Mouse (Mus musculus) CD4-positive, CD25-positive, alpha-beta regulatory T cell, adult 4 months (primary cell): ENCODE results near the gene Dnajb8. TPM values are rescaled to one million over a fixed set of nuclear protein-coding genes. Genes with fewer than 3 reads are reported as not detected.

ENCODE experiments used
- ATAC-seq: one replicate; pipeline ENCODE4 v1.8.0; 2017
- polyA plus RNA-seq, 2 experiments: library from polyadenylated mRNA; unstranded; fragments of 100-300 nt; shearing (Covaris generic); gene quantifications; one replicate each; pipeline ENCODE4 v1.2.1; 2017

Gene Dnajb8
- polyA plus RNA-seq, 2 experiments from 2014 or later: not detected

DNA sequence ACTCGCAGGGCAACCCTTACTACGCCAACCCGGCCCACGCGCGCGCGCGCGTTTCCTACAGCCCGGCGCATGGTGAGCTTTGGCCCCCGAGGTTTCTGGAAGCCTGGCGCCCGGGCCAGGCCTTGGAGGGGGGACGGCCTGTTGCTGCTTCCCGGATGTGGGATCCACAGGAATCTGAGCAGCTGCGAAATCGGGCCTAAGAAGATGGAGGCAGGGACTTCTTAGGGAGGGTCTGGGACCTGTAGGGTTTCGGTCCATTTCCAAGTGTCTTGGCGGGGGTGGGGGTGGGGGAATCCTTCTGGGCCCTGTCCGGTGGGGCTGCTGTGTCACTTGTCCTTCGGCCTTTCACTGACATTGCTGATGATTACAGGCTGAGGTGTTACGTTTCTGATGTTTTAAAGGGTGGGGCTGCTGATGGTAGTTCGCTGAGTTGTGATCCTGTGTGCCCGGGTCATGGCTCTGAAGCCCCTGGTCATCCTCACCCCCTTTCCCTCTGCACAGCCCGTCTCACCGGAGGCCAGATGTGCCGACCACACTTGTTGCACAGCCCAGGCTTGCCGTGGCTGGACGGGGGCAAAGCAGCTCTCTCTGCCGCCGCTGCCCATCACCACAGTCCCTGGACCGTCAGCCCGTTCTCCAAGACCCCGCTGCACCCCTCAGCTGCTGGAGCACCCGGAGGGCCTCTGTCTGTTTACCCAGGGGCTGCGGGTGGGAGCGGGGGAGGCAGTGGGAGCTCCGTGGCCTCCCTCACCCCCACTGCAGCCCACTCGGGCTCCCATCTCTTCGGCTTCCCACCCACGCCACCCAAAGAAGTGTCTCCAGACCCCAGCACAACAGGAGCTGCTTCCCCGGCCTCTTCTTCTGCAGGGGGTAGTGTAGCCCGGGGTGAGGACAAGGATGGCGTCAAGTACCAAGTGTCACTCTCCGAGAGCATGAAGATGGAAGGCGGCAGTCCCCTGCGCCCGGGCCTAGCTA is 22.1 kb upstream of the Dnajb8 start:
- ATAC-seq: no peak

GRCm38 (mm10) chr6:88200693-88201609 is 21.1 kb upstream of the Dnajb8 start:
- no peak for ATAC-seq

GRCm38 (mm10) chr6:88201926-88202700 is 20.0 kb upstream of the Dnajb8 start:
- ATAC-seq: no peak

- ATAC-seq: no peak
Observed at GRCm38 (mm10) chr6:88202921-88203690, 19.0 kb upstream of the Dnajb8 start.

GRCm38 (mm10) chr6:88203791-88204405 is 18.2 kb upstream of the Dnajb8 start:
- ATAC-seq: no peak

DNA sequence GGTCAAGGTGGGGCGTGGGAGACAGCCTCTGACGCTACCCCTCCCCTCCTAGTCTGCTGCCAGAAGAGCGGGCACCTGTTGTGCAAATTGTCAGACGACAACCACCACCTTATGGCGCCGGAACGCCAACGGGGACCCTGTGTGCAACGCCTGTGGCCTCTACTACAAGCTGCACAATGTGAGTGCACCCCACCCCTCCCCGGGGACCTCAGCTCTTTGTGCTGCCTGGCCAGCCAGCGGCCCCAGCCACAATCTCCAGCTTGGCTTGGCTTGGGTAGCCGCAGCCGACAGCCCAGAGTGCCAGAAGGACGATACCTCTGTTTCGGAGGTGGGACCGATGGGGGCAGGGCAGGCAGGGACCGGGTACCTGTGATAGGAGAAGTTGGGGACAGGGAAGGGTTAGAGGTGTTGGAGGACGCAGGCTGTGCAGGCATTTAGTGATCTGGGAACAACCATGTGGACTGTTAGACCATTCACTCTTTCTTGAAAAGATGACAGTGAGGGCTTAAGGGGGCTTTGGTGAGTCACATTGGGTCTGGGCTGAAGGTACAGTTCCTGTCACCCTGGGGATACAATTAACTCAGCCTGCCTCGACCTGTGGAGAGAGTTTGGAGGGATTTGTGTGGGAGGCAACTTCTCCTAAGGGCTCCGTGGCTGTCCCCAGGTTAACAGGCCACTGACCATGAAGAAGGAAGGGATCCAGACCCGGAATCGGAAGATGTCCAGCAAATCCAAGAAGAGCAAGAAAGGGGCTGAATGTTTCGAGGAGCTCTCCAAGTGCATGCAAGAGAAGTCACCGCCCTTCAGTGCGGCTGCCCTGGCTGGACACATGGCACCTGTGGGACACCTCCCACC is 17.3 kb upstream of the Dnajb8 start:
- no peak for ATAC-seq

- ATAC-seq: no peak
Observed at GRCm38 (mm10) chr6:88205386-88205700, 16.7 kb upstream of the Dnajb8 start.

GRCm38 (mm10) chr6:88205937-88206336 is 16.1 kb upstream of the Dnajb8 start:
- ATAC-seq: no peak

- ATAC-seq: no peak
Observed at GRCm38 (mm10) chr6:88206566-88206965, 15.5 kb upstream of the Dnajb8 start.

- ATAC-seq: no peak
Observed at GRCm38 (mm10) chr6:88207403-88208033, 14.6 kb upstream of the Dnajb8 start.

GRCm38 (mm10) chr6:88208321-88208720 is 13.7 kb upstream of the Dnajb8 start:
- no peak for ATAC-seq

DNA sequence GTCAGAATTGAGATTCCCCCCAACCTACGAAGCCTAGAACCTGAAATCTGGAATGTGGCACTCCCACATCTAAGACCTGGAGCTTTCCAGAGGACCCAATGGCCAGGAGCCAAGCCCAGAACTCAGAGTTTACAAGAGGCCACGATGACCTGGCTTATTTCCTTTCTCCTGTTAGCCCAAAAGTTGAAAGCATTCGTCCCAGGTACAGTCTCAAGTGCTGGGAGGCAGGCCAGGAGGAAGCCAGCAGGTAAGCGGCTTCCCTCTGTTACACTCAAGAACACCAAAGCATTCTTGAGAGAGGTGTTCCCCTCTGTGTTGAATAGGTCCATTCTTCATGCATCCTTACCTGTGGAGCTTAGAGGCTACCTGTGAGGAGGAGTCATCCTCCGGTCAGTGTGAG is 12.6 kb upstream of the Dnajb8 start:
- ATAC-seq: no peak

DNA sequence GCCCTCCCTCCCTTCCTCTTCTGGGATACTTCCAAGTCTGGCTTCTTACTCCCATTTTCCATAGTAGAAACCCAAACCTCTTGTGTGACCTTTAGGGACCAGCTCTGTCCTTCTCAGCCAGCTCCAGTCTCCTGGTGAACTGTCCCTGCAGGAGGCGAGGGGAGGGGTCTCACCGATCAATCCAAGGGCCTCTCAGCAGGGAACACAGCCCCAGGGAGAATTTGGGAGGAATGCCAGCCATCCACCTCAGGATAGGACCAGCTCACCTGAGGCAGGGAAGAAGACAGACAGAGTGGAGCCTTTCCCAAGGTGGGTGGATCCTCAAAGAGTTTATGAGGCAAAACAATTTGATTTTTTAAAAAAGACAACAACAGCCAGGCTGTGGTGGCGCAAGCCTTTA is 11.9 kb upstream of the Dnajb8 start:
- no peak for ATAC-seq

DNA sequence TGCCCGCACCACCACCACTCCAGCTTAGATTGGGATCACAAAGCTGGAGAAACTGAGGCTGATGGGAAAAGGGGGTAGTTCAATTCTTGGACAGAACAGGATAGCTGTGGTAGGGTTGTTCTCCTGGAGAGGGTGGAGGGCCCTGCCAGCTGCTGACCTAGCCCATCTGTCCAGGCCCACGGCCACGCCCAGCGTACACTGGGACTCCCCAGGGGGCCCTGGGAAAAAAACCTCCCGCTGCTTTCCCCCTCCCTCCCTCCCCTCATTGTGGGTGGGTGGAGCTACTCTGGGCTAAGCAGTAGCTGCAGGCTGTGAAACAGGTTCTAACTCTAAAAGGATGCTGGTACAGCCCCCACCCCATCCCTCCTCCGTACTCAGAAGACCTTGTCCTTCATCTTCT is 6.3 kb upstream of the Dnajb8 start:
- no peak for ATAC-seq

- ATAC-seq: no peak
Observed at GRCm38 (mm10) chr6:88216199-88216598, 5.9 kb upstream of the Dnajb8 start.

GRCm38 (mm10) chr6:88219094-88219493 is 3.0 kb upstream of the Dnajb8 start:
- no peak for ATAC-seq

DNA sequence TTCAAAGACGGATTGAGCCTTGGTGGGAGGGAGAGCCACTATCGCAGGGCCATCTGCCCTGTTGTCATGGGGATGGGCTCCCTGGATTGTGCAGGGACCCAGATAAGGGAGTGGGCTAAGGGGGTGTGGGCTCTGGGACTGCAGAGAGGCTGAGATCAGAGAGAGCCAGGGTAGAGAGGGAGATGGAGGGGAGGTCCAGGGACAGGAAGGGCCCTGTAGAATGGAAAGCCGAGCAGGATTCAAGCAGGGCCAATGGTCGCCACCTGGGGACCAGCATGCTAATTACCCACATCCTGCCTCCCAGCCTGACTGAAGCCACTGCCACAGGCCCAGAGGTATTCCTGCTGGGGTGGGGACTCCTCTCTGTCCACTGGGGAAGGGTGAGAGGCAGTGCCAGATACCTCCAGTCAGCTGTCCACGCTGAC is 4.5 kb downstream of the Dnajb8 start:
- ATAC-seq: no peak

DNA sequence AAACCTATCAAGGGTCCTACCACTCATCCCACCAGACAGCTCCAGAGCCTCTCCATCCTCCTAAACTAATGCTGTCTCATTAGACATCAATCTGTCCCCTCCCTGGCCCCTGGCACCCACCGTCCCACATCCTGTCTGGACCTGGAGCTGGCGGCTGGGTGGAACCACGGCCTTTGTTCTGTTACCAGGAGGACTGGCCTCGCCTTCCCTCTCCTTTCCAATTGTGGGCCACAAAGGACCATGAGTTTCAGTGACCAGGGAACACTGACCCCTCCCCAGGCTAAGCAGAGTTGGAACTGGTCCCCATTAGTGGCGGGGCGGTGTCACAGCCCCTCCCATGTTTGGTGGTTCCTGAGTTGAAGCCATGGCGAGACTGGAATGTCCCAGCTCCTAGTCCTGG is 5.5 kb downstream of the Dnajb8 start:
- no peak for ATAC-seq

DNA sequence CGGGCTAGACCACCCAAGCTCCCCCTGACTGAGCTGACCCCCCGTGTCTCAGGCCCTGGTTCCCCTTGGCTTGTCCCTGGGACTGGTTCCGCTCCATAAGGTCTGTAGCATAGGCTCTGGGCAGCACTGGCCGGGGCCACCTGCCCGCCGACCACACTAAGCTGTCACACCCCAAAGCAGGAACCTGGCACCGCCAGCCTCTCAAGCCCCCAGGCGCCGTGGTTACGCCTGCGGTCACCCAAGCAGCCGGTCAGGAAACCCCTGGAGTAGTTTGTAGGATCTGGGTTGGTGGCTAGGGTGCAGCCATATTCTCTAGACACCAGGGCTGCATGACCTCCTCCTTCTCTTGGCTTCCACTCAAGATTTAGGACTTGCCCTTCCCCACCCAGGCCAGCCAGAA is 7.2 kb downstream of the Dnajb8 start:
- no peak for ATAC-seq

DNA sequence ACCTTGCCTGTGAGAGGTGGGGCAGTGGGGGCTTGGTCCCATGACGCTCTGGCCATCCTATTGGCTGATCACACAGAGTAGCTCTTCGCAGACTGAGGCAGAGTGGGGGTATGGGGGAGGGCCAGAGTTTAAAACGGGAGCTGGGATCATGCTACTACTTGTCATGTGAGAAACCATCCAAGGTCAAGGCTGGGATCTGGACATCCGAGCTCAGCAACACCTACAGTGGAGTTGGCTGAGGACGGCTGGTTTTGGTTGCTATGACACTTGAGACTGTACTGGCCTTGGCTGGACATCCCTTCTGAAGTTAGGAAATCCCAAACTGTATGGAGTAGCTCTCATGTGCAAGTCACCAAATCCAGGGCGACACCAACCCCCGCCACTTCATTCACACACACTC is 9.8 kb downstream of the Dnajb8 start:
- ATAC-seq: no peak
